Mouse (Mus musculus) CD4-positive helper T cell, adult 2 months (primary cell): ENCODE measurements at regions not wholly inside any gene's neighbourhood (a gene's known extent, or its start where the extent isn't known, plus 50 kb on each side); places are given as distances from the start of the nearest gene placed in this dataset.

Experiments
- DNase-seq: peaks from one replicate; pipeline ENCODE4 v3.0.0-alpha.2; 2012; ENCODE audit warnings: low read depth, missing footprints, low spot score

DNA sequence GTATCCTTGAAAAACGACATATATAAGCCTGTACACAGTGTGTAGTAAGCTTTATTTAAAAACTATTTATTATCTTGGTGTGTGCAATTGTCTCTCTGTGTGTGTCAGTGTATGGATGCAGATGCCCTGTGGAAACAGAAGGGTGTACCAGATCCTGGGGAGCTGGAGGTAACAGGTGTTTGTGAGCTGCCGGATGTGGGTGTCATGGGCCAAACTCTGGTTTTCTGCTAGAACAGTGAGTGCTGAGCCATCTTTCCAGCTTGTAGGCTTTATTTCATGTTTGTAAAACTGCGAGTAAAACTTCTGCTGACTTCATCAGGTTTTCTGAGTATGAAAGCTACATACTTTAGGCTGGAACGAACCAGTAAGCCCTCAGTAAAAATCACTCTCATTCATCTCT lies 322.3 kb upstream of the Gm5148 start:
- no peak for DNase-seq

DNA sequence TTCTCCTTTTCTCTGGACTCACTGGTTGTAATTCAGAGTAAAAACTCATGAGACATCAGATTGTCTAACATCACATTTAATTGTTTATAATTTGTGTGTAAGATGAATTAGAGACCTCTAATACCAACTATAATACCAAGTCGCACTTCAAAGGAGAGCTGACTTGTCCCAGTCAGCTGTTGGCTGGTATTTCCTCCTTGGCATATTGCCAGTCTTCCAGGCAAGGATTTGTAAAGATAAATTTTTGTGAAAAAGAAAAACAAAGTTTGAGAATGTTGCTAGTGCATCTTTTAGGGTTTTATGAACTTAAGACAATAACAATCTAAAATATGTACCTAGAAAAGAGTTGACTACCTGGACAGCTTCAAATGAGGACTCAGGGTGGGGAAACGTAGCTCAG lies 321.7 kb upstream of the Gm5148 start:
- DNase-seq: no peak

DNA sequence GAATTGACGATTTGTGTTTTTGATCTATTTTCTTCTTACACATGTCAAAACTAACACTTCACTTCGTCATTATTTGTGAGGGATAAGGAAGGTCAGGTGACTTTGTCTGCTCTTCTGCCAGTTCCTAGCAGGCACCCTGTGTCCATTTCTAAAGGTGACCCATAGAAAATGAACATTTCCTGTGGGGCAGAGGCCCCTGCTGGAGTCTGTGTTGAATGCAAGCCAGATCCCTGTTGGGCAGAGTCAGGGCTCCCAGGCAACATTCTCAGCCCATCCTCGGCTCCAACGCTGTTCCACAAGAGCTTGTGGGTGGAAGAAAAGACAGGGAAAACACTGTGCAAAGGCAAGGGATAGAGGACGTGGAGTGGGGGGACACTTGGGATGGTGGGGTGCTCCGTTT lies 321.2 kb upstream of the Gm5148 start:
- DNase-seq: no peak

DNA sequence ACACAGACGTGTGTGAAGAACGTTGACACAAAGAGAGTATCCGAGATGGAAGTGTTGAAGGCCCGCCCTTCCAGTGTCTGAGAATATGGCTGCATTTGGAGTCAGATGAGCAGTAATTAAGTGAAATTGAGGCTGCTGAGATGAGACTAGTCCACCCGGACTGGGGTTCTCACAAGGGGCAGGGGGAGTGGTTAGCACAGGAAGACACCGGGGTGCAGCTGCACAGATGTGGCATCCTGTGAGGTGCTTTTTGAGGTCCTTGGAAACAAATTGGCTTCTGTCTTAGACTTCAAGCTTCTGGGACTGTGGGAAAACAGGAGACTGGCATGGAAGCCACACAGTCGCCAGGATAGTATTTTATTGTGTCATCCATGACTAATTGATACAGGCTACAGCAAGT lies 320.0 kb upstream of the Gm5148 start:
- DNase-seq: peak; percentile 22

DNA sequence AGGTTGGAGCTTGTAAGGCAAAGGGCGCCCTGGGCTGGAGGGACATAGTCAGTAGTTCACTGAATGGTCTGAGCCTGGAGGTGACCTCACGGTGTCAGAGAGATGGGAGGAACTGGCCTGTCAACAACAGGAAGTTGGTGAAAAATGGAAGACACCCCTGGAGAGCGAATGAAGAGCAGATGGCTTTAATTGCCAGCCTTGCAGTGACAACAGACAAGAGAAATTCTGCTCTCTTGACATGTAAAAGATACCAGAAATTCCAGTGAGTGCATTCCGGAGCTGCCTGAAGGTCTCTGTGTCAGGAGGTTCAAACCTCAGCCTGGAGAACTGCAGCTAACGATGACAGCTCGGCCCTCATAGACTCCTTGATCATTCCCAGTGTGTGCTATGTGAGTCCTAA lies 318.3 kb upstream of the Gm5148 start:
- DNase-seq: no peak

DNA sequence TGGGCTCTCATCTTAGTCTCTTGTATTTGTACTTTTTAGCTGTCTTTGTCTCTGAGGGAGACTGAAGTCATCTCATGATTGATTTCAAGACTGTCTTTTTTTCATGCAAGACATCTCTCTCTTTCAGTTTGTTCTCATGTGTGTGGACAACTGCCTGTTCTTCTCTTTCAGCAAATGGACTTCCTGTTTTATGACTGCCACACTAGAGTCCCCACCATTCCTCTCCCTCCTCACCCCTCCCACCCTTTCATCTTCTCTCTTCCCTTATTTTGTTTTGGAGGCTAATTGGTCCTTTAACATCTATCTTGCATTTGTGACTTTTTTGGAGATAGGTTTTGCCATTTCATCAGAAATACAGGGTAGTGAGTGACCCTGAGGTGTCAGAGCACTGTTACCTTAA lies 311.8 kb upstream of the Gm5148 start:
- DNase-seq: no peak

DNA sequence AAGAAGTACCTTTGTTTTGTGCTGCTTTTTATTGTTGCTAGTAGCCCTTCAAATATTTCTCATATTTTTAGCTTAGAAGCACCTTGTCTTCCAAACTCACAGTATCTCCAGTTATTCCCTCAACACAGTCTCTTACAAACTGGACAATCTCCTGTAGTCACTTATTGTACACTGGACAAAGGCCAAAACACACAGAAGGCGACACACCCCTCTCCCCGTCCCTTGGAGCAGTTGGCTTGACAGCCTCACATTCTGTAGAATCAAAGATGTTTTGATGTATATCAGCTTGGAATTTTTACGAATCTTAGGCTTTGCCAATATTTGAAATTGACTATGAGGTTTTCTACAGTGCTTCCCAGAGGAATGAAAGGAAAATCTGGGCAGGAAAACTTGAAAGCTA lies 309.8 kb upstream of the Gm5148 start:
- DNase-seq: no peak

DNA sequence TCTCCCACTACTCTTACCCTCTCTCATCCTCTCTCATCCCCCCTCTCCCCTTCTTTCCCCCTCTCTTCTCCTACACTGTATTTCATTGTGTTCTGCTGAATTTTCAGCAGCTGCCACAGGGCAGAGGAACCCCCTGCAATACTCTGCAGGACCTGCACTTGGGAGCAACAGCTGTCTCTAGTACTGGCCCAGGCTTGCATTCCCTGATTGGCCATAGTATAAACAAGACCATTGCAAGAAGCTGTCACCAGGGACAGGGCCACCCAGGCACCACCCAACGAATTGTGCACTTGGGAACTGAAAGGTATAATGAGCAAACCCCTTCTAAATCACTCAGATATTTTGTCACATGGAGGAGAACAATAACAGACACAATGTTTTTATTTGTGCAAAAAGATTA lies 290.5 kb upstream of the Gm5148 start:
- DNase-seq: no peak

DNA sequence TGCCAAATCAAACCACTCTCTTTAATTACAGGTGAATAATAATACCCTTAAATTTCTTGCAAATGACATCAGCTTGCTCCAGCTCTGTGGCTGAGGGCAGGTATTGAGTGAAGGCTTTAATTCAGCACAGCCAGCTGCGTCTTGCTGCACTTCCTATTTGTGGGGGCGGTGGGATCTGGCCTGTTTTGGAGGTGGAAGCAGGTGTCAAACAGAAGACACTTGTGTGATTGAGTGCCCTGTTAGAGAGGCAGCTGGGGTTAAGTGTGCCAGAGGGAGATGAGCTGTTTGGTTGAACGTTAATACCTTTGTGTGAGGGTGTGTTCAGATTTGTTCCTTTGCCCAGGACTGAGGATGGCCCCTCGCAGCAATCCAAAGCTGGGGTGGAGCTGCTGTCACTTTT lies 284.9 kb upstream of the Gm5148 start:
- DNase-seq: no peak

DNA sequence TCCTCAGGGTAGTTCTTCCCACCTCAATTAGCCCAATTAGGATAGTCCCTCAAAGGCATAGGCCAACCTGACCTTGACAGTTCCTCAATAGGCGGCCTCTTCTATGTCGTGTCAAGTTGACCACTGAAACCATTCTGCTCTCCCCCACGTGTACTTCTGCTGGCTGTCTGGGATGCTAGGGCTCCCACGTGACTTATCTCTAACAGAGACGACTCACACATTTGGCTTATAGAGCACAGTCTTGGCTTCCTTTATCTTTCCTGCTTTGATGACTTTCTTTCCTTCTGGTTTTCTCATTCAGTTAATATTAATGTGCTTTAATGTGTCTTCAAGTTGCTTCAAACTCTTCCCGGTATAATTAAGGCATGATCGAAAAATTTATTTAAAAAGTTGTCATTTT lies 284.0 kb upstream of the Gm5148 start:
- DNase-seq: no peak

DNA sequence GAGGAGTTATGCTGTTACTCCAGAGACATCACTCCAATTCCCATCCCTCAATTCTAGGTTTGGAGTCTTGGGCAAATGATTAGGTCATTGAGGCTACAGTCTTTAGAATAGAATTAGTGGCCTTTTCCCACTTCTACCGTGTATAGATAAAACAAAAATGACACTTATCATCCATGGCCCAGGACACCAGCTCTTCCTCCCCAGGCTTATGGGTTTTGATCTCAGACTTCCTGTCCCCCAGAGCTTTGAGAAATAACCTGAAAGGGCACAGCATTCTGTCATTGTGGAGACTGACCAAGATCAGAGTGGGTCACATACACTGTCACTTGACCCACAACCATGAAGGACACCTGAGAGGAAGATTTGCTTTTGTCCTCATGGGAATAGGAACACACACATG lies 283.3 kb upstream of the Gm5148 start:
- DNase-seq: no peak

DNA sequence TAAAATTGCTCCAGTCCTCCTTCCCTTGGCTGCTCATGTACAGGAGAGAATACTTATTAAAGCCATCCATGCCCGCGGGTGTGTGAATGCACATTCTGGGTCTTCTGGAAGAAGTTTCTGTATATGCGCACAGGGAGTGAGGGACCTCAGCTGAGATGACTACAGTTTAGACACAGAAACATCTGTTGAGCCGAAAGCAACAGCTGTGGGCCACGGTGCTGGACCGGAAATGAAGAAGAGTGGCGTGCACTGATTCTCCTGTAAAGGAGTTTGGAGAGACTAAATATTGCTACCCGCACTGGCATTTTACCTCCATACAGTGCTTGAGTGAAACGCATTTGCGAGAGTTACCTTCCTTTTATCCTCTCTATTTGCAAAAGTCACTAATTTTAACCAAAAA lies 278.0 kb upstream of the Gm5148 start:
- DNase-seq: no peak

DNA sequence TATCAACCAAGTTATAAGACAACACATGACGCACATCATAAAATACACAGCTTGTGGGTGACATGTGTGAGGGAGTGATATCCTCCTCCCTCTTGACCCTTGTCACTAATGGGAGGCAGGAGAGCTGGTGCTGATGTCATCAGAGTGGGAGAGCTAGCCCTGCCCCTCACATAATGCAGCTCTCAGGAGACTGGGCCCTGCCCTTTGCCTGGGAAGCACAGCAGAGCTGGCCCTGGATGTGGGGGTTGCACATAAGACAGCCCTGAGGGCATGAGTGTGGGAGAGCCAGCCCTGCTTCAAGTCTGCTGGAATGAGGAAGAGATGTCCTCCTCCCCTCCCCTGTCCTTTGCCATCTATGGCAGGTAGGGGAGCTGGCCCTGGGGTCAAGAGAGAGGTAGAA lies 275.5 kb upstream of the Gm5148 start:
- no peak for DNase-seq

DNA sequence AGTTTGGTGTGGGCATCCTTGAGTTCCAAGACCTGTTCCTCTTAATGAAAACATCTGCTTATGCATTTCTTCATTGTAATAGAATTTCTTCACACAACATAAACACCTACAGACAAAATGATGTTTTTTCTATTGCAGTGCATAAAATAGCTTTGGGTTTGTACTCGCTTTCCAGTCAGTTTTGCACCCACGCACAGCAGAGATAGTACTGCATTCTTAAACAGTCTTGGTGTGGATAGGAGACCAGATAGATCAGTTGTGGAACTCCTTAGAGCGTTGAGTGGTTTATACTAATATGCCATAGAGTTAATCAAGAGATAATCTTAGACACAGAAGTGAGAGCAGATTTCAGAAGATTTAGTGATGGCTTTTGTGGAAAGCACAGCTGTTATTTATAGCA lies 273.7 kb upstream of the Gm5148 start:
- no peak for DNase-seq

DNA sequence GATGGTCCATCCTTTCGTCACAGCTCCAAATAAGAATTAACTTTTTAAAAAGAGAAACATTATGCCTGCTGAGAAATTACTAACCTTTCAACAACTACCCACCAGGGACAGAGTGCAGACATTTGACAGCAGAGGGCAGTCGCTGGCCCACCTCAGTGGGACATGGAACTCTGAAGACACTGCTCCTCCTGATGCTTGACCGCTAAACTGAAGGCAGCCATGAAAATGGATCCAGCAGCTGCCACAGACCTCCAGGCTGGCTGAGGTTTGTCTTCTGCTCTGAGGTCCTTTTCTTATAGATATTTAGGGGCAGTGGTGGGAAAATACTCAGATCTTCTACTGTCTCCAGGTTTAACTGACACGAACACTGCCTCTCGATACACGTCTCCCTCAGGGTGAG lies 265.7 kb upstream of the Gm5148 start:
- no peak for DNase-seq

DNA sequence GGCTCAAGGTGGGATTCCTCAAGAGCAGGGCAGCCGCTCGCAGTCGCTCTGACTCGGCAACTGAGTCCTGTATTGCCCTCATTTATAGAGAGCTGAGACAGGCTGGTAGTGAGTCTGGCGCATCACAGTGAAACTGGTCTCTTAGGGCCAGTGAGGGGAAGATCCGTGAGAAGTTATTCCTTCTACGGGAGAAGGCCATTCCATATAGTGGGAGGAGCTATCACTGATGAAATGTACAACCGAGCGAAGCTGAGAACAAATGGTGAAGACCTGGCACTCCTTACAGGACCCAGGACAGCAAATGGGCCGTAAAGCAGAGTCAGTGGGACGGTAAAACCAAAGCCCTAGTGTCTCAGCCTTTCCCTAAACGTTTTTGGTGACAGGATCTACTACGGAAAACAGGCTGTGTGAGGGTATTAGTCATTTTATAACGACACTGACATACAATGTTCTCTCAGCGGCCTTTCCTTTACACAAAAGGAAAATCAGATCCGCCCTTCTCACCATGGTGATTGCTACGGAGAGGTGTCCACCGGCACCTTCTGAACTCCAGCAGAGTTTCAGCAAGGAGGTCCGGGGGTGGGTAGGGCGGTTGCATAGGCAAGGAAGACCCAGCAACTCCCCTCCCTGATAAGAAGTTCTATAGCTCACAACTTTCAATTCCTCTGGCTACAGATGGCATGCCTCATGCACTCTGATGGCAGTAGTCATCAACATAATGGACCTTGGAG lies 263.6 kb upstream of the Gm5148 start:
- no peak for DNase-seq

DNA sequence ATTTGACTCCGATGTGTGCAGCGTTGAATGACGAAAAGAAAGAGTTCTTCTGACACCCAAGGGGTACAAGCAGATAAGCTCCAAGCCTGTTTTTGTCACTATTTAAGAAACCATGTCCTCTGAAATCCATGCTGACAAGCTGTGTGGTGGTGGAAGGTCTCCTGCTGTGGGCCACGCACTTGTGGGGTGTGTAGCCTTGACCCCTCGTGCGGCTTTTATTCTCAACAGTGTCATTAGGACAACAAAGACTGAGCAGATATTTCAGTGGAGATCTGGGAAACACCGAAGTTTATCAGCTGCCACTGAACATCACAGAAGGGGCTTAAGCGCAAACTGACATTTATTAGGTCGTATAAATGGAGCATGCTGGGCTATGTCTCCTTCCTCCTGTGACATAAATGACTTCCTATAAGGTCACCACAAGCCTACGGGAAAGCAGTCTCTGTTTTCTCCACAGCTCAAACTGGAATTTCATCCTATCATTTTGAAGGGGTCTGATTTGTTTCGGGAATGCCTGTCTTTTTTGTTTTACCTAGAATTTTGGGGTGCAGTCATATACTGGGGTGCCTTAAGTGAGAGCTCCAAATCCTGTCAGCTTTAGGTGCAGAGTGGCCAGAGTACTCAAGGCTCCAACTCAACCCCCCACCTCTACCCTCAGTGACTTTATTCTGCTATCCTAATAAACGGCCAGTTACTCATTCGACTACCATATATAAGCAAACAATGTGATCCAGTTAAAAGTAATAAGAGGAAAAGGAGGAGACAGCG lies 262.9 kb upstream of the Gm5148 start:
- DNase-seq: no peak

DNA sequence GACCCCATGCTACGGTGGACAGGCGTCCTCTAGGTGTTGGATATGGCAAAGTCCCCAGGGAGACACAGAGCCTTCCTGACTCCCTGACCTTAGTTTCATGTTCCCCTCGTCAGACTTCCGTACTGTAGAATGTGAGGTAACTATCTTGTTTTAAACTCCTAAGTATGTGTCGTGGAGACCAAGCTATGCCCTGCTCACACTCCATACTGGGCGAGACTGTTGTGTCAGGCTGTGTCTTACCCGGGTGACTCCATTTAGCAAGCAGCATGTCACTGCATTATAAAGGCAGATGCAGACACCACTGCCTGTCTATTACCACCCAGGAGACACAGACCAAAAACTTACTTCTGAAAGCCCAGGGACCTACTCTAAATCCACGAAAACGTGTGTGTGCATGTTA lies 260.4 kb upstream of the Gm5148 start:
- no peak for DNase-seq

DNA sequence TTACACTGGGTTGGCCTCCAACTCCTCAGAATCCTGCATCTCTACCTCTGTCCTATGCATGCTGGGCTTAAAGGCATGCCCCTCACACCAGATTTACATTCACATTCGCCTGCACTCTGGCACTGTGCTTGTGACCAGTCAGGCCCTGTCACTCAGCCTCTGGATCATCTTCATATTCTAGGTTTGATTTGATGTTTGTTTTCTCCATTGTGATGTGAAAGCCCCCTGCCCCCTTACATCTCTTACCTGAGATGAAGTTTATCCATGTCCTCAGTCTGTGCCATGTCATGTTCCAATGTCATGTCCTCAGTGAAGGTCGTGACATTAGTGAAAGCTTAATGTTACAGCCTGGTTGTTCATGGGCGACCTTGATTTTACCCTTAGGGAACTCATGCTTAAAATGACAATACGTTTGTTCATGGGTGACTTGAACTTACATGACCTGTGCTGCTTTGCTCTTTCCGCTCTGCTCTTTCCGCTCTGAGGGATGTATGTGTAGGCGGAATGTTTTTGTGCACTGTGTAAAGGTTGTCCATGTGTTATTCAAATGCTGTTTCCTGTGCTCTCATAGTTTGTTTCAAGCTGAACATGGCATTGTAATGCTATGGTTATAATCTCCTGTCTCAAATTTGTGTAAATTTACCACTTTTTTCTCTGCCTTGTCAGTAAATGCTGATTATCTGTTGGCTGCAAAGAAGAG lies 257.3 kb upstream of the Gm5148 start:
- DNase-seq: peak; percentile 71

DNA sequence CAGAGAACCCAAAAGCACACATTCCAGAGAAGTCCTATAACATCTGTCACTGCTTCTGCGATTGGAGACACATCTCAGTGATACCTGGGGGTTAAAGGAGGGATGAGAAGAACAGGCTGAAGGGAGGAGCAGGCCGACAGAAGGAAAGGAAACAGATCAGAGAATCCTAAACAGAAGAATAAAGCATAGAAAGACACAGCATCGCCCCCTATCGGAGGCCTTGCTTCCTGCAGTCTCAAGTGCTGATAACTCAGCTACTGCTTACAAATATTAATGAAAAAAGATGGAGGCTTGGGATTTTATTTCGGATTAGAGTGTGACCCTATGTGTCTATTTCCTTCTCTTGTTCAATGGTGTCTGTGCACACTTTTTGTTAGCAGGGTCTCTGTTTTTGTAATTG lies 255.6 kb upstream of the Gm5148 start:
- peak; percentile 46 for DNase-seq

DNA sequence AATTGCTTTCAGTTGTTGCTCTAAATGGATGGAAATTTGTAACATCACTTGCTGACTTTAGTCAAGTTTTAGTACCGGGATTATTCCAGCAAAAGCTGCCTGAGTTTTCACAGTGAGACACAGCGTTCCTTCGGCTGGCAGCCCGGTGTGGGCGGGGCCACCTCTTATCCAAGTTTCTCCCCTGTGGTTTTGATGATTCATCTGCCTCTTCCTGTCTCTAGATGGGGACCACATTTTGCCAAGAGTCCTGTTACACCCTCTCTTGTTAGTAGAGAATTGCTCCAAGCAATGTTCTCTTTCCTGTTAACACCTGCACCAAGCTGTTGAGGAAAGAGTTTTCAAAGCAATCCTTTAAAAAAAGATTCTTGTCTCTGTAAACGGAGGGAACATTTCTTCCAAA lies 254.2 kb upstream of the Gm5148 start:
- DNase-seq: peak; percentile 66

DNA sequence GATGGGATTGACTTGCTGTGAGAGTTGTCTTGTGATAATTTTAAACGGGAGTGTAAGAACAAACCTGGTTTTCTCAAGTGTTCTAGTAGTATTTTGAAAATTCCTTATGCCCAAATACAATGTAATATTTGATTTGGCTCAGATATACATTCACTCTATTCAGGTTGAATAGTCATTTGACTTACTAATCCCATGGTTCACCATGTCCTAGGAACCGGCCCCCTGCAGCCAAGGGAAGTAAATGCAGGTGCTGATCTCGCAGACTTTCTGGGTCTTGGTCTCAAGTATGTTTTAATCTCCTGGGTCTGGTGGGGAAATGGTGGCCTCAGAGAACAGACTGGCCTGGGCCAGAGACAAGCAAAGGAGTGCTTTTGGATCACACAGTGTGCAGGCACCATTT lies 253.2 kb upstream of the Gm5148 start:
- DNase-seq: no peak

DNA sequence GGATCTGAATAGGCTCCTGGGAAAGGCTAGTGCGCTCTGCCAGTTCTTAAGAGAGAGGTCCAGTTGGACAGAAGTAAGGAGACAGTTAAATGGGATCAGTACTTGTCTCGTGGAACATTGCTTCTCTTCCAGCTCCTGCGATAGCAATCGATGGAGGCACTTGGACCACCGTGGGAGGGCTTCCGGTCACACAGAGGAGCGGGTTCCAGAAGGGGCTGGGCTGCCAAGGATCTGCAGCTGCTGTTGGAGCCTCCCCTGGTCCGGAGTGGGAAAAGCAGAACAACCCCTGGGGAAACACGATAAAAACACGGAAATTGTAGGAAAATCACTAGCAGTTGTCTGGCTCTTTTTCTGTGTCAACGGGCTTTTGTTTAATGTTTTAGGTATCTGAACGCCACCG lies 252.3 kb upstream of the Gm5148 start:
- no peak for DNase-seq
